Mouse (Mus musculus) E14TG2a.4 (cell line): ENCODE data around the gene Etv5.
A peak's percentile ranks its signal among the peaks of the same experiment; 100 is the strongest.

ENCODE experiments used
- H3K27me3 ChIP-seq: 2 replicates; pipeline ENCODE4 v1.6.1; 2014; ENCODE audit warnings: low read length, control low read depth; ENCODE audit not compliant: insufficient read depth
- H3K36me3 ChIP-seq: 2 replicates; pipeline ENCODE4 v1.6.1; 2014; ENCODE audit warnings: low read length, control low read depth; ENCODE audit not compliant: insufficient read depth
- H3K4me1 ChIP-seq: replicated peaks from 2 replicates; pipeline ENCODE4 v1.6.1; 2014; ENCODE audit warnings: low read depth, low read length, control low read depth
- H3K4me3 ChIP-seq: replicated peaks from 2 replicates; pipeline ENCODE4 v1.5.1; 2014; ENCODE audit warnings: mild to moderate bottlenecking, low read length
- H3K9me3 ChIP-seq: 2 replicates; pipeline ENCODE4 v1.6.1; 2014; ENCODE audit warnings: low read length, control low read depth
- CTCF ChIP-seq: conservative IDR thresholded peaks from 2 replicates; pipeline ENCODE4 v1.5.1; 2014; ENCODE audit warnings: low read length
- NANOG ChIP-seq: IDR thresholded peaks from 2 replicates; pipeline ENCODE4 v1.6.1; 2014; ENCODE audit warnings: borderline replicate concordance, low read length, mixed read lengths
- POU5F1 ChIP-seq: IDR thresholded peaks from 2 replicates; pipeline ENCODE4 v1.6.1; 2014; ENCODE audit warnings: low read length, borderline replicate concordance

Gene Etv5

GRCm38 (mm10) chr16:22408642-22409360 is 30.7 kb downstream of the Etv5 start:
- Histone ChIP-seq H3K36me3 (peaks cover 83% of the 10 kb centered on the region), H3K9me3 (no peaks in the 10 kb centered on the region), H3K4me1 (peaks cover 73% of the 10 kb centered on the region), H3K4me3 (peak overlapping the region; percentile 86), H3K27me3 (no peaks in the 10 kb centered on the region)
- TF ChIP-seq NANOG (peak; percentile 44; the same call in 1 of the 2 replicates), CTCF (no peak)

DNA sequence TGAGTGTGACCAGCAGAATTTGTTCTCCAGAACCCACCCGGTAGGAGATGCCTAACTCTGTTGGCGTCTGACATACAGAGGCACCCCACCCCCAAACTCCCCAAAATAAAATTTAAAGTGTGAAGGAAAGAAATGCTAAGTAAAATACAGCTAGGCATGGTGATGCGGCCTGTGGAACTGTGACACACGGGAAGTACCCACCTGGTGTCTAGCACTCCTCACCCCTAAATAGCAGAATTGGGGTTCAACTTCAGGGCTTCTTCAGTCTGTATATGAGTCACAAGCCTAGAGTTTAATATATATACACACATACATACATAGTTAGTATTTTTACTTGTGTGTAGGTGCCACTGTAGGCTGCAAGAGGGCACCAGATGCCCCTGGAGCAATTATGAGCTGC is 32.8 kb downstream of the Etv5 start:
- H3K36me3 ChIP-seq = peaks cover 77% of the 10 kb centered on the region
- no peak for TF ChIP-seq POU5F1
- no peak for TF ChIP-seq NANOG
- no peak for TF ChIP-seq CTCF
- peaks cover 64% of the 10 kb centered on the region for H3K4me1 ChIP-seq
- peak overlapping the region; percentile 86 for H3K4me3 ChIP-seq
- no peaks in the 10 kb centered on the region for H3K27me3 ChIP-seq
- no peaks in the 10 kb centered on the region for H3K9me3 ChIP-seq

DNA sequence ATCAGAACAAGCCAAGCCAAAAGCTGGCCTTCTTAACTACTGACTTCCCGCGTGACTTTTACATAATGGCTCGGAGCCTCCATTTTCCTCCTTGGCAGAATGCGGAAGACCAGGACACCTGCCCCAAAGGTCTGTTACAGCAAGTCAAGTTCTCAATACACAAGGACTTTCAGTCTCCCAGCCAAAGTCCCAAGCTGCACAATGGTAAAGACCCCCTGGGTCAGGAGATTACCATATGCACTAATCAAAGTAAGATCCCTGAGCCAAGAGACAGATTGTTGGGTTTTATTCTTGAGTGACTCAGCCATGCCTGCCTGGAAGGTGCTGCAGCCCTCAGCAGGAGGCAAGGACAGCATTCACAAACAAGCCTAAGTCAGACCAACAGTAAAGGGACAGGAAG is 33.5 kb downstream of the Etv5 start:
- peaks cover 78% of the 10 kb centered on the region for H3K36me3 ChIP-seq
- peak; percentile 64; the same call in 1 of the 2 replicates for TF ChIP-seq NANOG
- peak; percentile 29; the same call in 1 of the 2 replicates for TF ChIP-seq POU5F1
- no peak for TF ChIP-seq CTCF
- H3K4me3 ChIP-seq = peak overlapping the region; percentile 86
- peaks cover 70% of the 10 kb centered on the region for H3K4me1 ChIP-seq
- no peaks in the 10 kb centered on the region for H3K27me3 ChIP-seq
- no peaks in the 10 kb centered on the region for H3K9me3 ChIP-seq

DNA sequence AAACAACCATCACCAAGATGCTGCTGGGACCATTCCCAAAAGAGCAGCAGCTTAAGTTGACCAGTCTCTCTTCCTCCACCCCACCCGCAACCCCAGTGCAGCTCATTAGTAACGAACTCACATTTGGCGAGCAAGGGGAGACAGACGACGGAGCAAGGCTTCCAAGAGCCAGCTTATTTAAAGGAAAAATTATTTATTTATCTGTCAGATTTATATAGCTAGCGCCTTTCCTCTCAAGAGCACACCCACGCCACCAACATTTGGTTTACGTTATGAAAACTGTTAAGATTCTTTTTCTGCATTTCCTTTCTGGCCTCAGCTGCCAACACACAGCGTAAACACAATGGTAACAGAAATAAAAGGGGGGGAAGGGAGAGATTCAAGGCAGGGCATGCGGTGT is 34.0 kb downstream of the Etv5 start:
- Histone ChIP-seq H3K27me3 (no peaks in the 10 kb centered on the region), H3K4me1 (peaks cover 75% of the 10 kb centered on the region), H3K9me3 (no peaks in the 10 kb centered on the region), H3K4me3 (peak overlapping the region; percentile 86), H3K36me3 (peaks cover 78% of the 10 kb centered on the region)
- TF ChIP-seq CTCF (no peak), NANOG (no peak), POU5F1 (no peak)

- H3K9me3 ChIP-seq = no peaks in the 10 kb centered on the region
- peaks cover 76% of the 10 kb centered on the region for H3K4me1 ChIP-seq
- H3K4me3 ChIP-seq = peak overlapping the region; percentile 37
- TF ChIP-seq CTCF (no peak), NANOG (peak; percentile 89)
- no peaks in the 10 kb centered on the region for H3K27me3 ChIP-seq
- peaks cover 78% of the 10 kb centered on the region for H3K36me3 ChIP-seq
Observed at GRCm38 (mm10) chr16:22403715-22404114, 35.8 kb downstream of the Etv5 start.

- TF ChIP-seq POU5F1 = peak; percentile 93
- no peak for TF ChIP-seq CTCF
- TF ChIP-seq NANOG = peak; percentile 91
- no peaks in the 10 kb centered on the region for H3K9me3 ChIP-seq
- peaks cover 74% of the 10 kb centered on the region for H3K4me1 ChIP-seq
- H3K27me3 ChIP-seq = no peaks in the 10 kb centered on the region
- H3K4me3 ChIP-seq = peak overlapping the region; percentile 46
- peaks cover 77% of the 10 kb centered on the region for H3K36me3 ChIP-seq
Observed at GRCm38 (mm10) chr16:22402600-22402999, 36.9 kb downstream of the Etv5 start.

DNA sequence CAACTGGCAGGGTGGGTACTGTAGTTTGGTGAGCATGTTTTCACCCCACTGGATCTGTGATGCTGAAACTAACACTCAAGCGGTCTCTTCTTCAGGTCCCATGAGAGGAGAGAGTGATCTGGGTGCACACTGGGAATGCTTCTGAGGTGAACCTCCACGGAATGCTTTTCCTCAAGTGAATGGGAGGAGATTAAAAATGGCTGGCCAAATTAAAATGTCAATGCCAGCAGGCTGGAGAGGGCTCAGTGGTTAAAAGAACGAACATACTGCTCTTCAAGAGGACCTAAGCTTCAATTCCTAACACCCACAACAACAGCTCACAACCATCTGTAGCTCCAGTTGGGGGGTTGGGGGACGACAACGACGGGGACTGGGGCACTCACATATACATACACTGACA is 39.3 kb downstream of the Etv5 start:
- TF ChIP-seq NANOG = no peak
- no peak for TF ChIP-seq CTCF
- TF ChIP-seq POU5F1 = no peak
- no peaks in the 10 kb centered on the region for H3K9me3 ChIP-seq

GRCm38 (mm10) chr16:22398784-22399453 is 40.6 kb downstream of the Etv5 start:
- Histone ChIP-seq H3K4me3 (peak overlapping the region; percentile 33), H3K36me3 (peaks cover 82% of the 10 kb centered on the region), H3K27me3 (no peaks in the 10 kb centered on the region), H3K4me1 (peaks cover 79% of the 10 kb centered on the region), H3K9me3 (no peaks in the 10 kb centered on the region)
- no peak for TF ChIP-seq CTCF
- no peak for TF ChIP-seq POU5F1
- no peak for TF ChIP-seq NANOG

More for the DNA sequence above, 39.3 kb downstream of the Etv5 start:
- Histone ChIP-seq H3K27me3 (no peaks in the 10 kb centered on the region), H3K36me3 (peaks cover 78% of the 10 kb centered on the region), H3K4me3 (peak overlapping the region; percentile 33), H3K4me1 (peaks cover 77% of the 10 kb centered on the region)
